Mouse (Mus musculus): ENCODE data around the gene Fmo1. TPM values are rescaled to one million over a fixed set of nuclear protein-coding genes. Genes with fewer than 3 reads are reported as not detected.

Fmo1 gene
- polyA plus RNA-seq, 1 experiment from 2014 or later = 62.7 TPM

Other genes starting within 250 kb of the Fmo1 start
- gene Myoc, start 227.5 kb downstream of the Fmo1 start, polyA plus RNA-seq (2015; fragmentation: Nextera tagmentation; extraction: Ambion mirVana) = 0.17 TPM in 2 replicates
- not detected in 2 replicates for gene Myocos, start 208.4 kb downstream of the Fmo1 start, polyA plus RNA-seq (2015; fragmentation: Nextera tagmentation; extraction: Ambion mirVana)
- gene Prrc2c, start 126.1 kb downstream of the Fmo1 start, polyA plus RNA-seq (2015; fragmentation: Nextera tagmentation; extraction: Ambion mirVana) = 124 and 144 TPM in 2 replicates
- gene Fmo4, start 52.6 kb downstream of the Fmo1 start, polyA plus RNA-seq (2015; fragmentation: Nextera tagmentation; extraction: Ambion mirVana) = 1.7 and 2.1 TPM in 2 replicates
- gene Fmo2, start 32.1 kb upstream of the Fmo1 start, polyA plus RNA-seq (2015; fragmentation: Nextera tagmentation; extraction: Ambion mirVana) = 6.5 and 9.3 TPM in 2 replicates
- gene Fmo6, start 70.9 kb upstream of the Fmo1 start, polyA plus RNA-seq (2015; fragmentation: Nextera tagmentation; extraction: Ambion mirVana) = 0.20 and 0.21 TPM in 2 replicates
- gene Fmo3, start 117.9 kb upstream of the Fmo1 start, polyA plus RNA-seq (2015; fragmentation: Nextera tagmentation; extraction: Ambion mirVana) = not detected in 2 replicates
- not detected in 2 replicates for gene Mroh9, start 219.1 kb upstream of the Fmo1 start, polyA plus RNA-seq (2015; fragmentation: Nextera tagmentation; extraction: Ambion mirVana)